33 mouse cellular contexts compared by ENCODE assay signal in genomic region chr13:37337871-37338270, GRCm38 (mm10). TPM values are rescaled to one million over a fixed set of nuclear protein-coding genes. Genes with fewer than 3 reads are reported as not detected.
A peak's percentile ranks its signal among the peaks of the same experiment; 100 is the strongest.
DNase-seq lines count a peak whose midpoint lies in the region; ATAC-seq and TF ChIP-seq lines count a peak whose summit lies in the region.
"Had no signal": no experiment of that assay in that cellular context is flagged by ENCODE, and none has a peak within 500 bp of the region (broad histone marks: within the 10 kb centered on the region; RNA-seq: fewer than 3 reads in every experiment).

No protein-coding gene starts in this region.

- no peaks in the 10 kb centered on the region for H3K36me3 ChIP-seq in lung, embryonic 14.5 days (ENCODE audit: insufficient read depth)
- H3K36me3 ChIP-seq in midbrain, embryonic 15.5 days (replicated peaks), result no peaks in the 10 kb centered on the region
- H3K36me3 ChIP-seq: embryonic facial prominence, embryonic 13.5 days; forebrain, embryonic 10.5 days; hindbrain, embryonic 10.5 days; hindbrain, embryonic 15.5 days; intestine, embryonic 15.5 days; limb, embryonic 10.5 days; limb, embryonic 15.5 days; midbrain, embryonic 13.5 days; neural tube, embryonic 15.5 days had no signal

- H3K4me1 ChIP-seq in lung, embryonic 14.5 days (ENCODE audit: insufficient read depth), result no peaks in the 10 kb centered on the region
- no peaks in the 10 kb centered on the region; the same call in 1 of the 2 replicates for H3K4me1 ChIP-seq in lung, adult 2 months (ENCODE audit: control insufficient read depth, insufficient read depth, low read length)
- H3K4me1 ChIP-seq in midbrain, embryonic 15.5 days, result no peaks in the 10 kb centered on the region
- H3K4me1 ChIP-seq: embryonic facial prominence, embryonic 13.5 days; forebrain, embryonic 10.5 days; hindbrain, embryonic 10.5 days; hindbrain, embryonic 15.5 days; intestine, embryonic 15.5 days; limb, embryonic 10.5 days; limb, embryonic 15.5 days; midbrain, embryonic 13.5 days; neural tube, embryonic 15.5 days had no signal

- H3K4me3 ChIP-seq in lung, embryonic 14.5 days (ENCODE audit: low read depth, low read length), result no peak overlapping the region
- no peak overlapping the region for H3K4me3 ChIP-seq in lung, adult 2 months (replicated peaks; ENCODE audit: extremely low read depth, low read depth, low read length)
- no peak overlapping the region for H3K4me3 ChIP-seq in midbrain, embryonic 15.5 days
- H3K4me3 ChIP-seq: embryonic facial prominence, embryonic 13.5 days; forebrain, embryonic 10.5 days; gastrocnemius, adult 2 months; hindbrain, embryonic 10.5 days; hindbrain, embryonic 15.5 days; intestine, embryonic 15.5 days; limb, embryonic 10.5 days; limb, embryonic 15.5 days; midbrain, embryonic 13.5 days; neural tube, embryonic 15.5 days had no signal

- H3K27me3 ChIP-seq in lung, embryonic 14.5 days (ENCODE audit: insufficient read depth, low read length), result no peaks in the 10 kb centered on the region
- no peaks in the 10 kb centered on the region for H3K27me3 ChIP-seq in midbrain, embryonic 15.5 days (replicated peaks)
- H3K27me3 ChIP-seq: CH12.LX; embryonic facial prominence, embryonic 13.5 days; hindbrain, embryonic 15.5 days; intestine, embryonic 15.5 days; limb, embryonic 15.5 days; midbrain, embryonic 13.5 days; neural tube, embryonic 15.5 days had no signal

- TF ChIP-seq CTCF in lung, embryonic 14.5 days (IDR thresholded peaks at IDR 0.05; ENCODE audit: low read depth), result no peak
- no peak for TF ChIP-seq CTCF in lung, adult 2 months (IDR thresholded peaks at IDR 0.05; ENCODE audit: insufficient read depth, low read length)

- no peak overlapping the region for H3K27ac ChIP-seq in lung, embryonic 14.5 days (ENCODE audit: low read depth)
- H3K27ac ChIP-seq in midbrain, embryonic 15.5 days, result no peak overlapping the region
- H3K27ac ChIP-seq: embryonic facial prominence, embryonic 13.5 days; forebrain, embryonic 10.5 days; gastrocnemius, adult 2 months; hindbrain, embryonic 10.5 days; hindbrain, embryonic 15.5 days; intestine, embryonic 15.5 days; limb, embryonic 10.5 days; limb, embryonic 15.5 days; liver, embryonic 14.5 days; midbrain, embryonic 13.5 days; neural tube, embryonic 15.5 days had no signal

- no peak overlapping the region for H3K9ac ChIP-seq in lung, embryonic 14.5 days
- no peak overlapping the region for H3K9ac ChIP-seq in midbrain, embryonic 15.5 days
- H3K9ac ChIP-seq: embryonic facial prominence, embryonic 13.5 days; hindbrain, embryonic 15.5 days; intestine, embryonic 15.5 days; limb, embryonic 15.5 days; liver, embryonic 14.5 days; midbrain, embryonic 13.5 days; neural tube, embryonic 15.5 days had no signal

- no peak for TF ChIP-seq POLR2A in lung, adult 2 months (IDR thresholded peaks at IDR 0.05; ENCODE audit: borderline replicate concordance, extremely low read depth, low read depth, low read length)

- DNase-seq in adrenal gland, adult 2 months, result peak; percentile 18
- DNase-seq in adrenal gland, postnatal 10 days, result no peak
- peak; percentile 45 for DNase-seq in lung, embryonic 14.5 days
- no peak for DNase-seq in lung, adult 2 months
- peak; percentile 63 for DNase-seq in lung, postnatal 25 days (ENCODE audit: low spot score)
- DNase-seq in urinary bladder, postnatal 36 days (ENCODE audit: low spot score in 2 of 2), result no peak
- DNase-seq: adrenal gland, postnatal 25 days; cerebellum, adult 11 months; cerebellum, adult 9-10 months; gastrocnemius, adult 2 months; gastrocnemius, postnatal 36 days; heart, postnatal 14 days; kidney, adult 2 months; kidney, postnatal 36 days; layer of hippocampus, postnatal 36 days; right cerebral cortex, adult 18-20 months; spleen, adult 18-20 months; thymus, postnatal 14 days had no signal

- ATAC-seq in lung, embryonic 14.5 days (ENCODE audit: insufficient read depth), result no peak
- ATAC-seq in megakaryocyte progenitor cell, adult 5-6 weeks (replicated peaks; ENCODE audit: poor library complexity), result peak; percentile 17; the same call in 1 of the 2 replicates
- no peak for ATAC-seq in midbrain, embryonic 15.5 days (replicated peaks)
- ATAC-seq: forebrain, embryonic 16.5 days; intestine, embryonic 15.5 days; midbrain, embryonic 13.5 days had no signal

- WGBS in lung, embryonic 14.5 days, result 51% methylated on average over 7 of the region's 7 CpGs
- 51% methylated on average over 7 of the region's 7 CpGs for WGBS in lung, adult 2 months
- WGBS in midbrain, embryonic 15.5 days, result 79% methylated on average over 7 of the region's 7 CpGs

- no peaks in the 10 kb centered on the region for H3K9me3 ChIP-seq in lung, embryonic 14.5 days (ENCODE audit: low read depth, low read length)
- H3K9me3 ChIP-seq in midbrain, embryonic 15.5 days, result no peaks in the 10 kb centered on the region
- H3K9me3 ChIP-seq: embryonic facial prominence, embryonic 13.5 days; forebrain, embryonic 10.5 days; hindbrain, embryonic 10.5 days; hindbrain, embryonic 15.5 days; intestine, embryonic 15.5 days; limb, embryonic 10.5 days; limb, embryonic 15.5 days; midbrain, embryonic 13.5 days; neural tube, embryonic 15.5 days had no signal

- H3K4me2 ChIP-seq in lung, embryonic 14.5 days, result no peak overlapping the region
- no peak overlapping the region for H3K4me2 ChIP-seq in midbrain, embryonic 15.5 days
- H3K4me2 ChIP-seq: embryonic facial prominence, embryonic 13.5 days; hindbrain, embryonic 15.5 days; intestine, embryonic 15.5 days; limb, embryonic 15.5 days; midbrain, embryonic 13.5 days; neural tube, embryonic 15.5 days had no signal

RNA-seq across cellular contexts. Expression of gene Ly86, which starts 7.1 kb away (rescaled TPM):
- 1 to 10 TPM; 5.9 to 6.0 TPM for total RNA-seq in adrenal gland, adult 2 months (2021)
- polyA plus RNA-seq in adrenal gland, adult 2 months (2012; rRNA removed), result 2.1 and 2.4 TPM in 2 replicates
- 1 to 10 TPM; 4.2 to 4.6 TPM for total RNA-seq in adrenal gland, postnatal 10 days (2021)
- polyA plus RNA-seq in lung, embryonic 14.5 days (2014; fragmentation: Nextera tagmentation; extraction: Ambion mirVana), result 11.9 and 15.1 TPM in 2 replicates
- polyA plus RNA-seq in lung, adult 2 months (2012; rRNA removed), result 6.6 and 6.9 TPM in 2 replicates
- total RNA-seq in megakaryocyte progenitor cell, adult 5-6 weeks (2015), result 177 and 225 TPM in 2 replicates
- total RNA-seq in megakaryocyte progenitor cell, adult 5-6 weeks (2017), result 136 and 198 TPM in 2 replicates
- polyA plus RNA-seq in midbrain, embryonic 15.5 days (2015; fragmentation: Nextera tagmentation; extraction: Ambion mirVana), result 6.8 TPM in 2 replicates
- polyA plus RNA-seq: C2C12 had no signal

Comparison
In these comparisons a context has a peak if more than half of its experiments do, and no peak if none do; other contexts are left out.
1. DNase-seq: peak in adrenal gland, adult 2 months (single experiment), lung, embryonic 14.5 days (single experiment) and lung, postnatal 25 days (single experiment); none in adrenal gland, postnatal 10 days (single experiment), lung, adult 2 months (single experiment) and urinary bladder, postnatal 36 days (0 of 2).